Mouse (Mus musculus): Measurements from ENCODE around the gene Gm5269. TPM values are rescaled to one million over a fixed set of nuclear protein-coding genes. Genes with fewer than 3 reads are reported as not detected.

Gm5269 gene
- polyA plus RNA-seq, 1 experiment: not detected

DNA sequence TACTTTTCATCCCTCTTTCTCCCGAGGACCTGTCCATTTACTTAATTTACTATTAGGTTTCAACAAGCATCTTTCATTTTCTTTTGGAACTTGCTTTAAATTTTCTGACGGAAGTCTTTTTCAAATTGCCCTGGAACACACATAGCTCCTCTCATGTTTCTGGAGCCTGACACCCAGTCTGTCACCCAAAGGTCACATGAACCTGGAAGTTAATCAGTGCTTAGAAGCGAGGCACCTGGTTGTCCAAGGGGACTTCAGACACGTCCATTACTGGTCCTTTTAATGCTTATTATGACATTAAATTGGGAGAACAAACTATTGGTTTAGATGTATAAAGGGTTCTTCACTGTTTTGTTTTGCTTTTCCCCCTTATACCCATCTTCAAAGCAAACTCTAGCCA, 33.2 kb upstream of the Gm5269 start:
- H3K4me3 ChIP-seq (replicated peaks; ENCODE audit: insufficient read depth, low read depth, low read length): no peak overlapping the region
- H3K27ac ChIP-seq (ENCODE audit: insufficient read depth, low read length): no peak overlapping the region
- no peaks in the 10 kb centered on the region; the same call in 1 of the 2 replicates for H3K27me3 ChIP-seq (ENCODE audit: control insufficient read depth, insufficient read depth, low read length)
- WGBS: 84% methylated on average over 4 of the region's 4 CpGs
- TF ChIP-seq CTCF (IDR thresholded peaks at IDR 0.05; ENCODE audit: borderline replicate concordance, insufficient read depth, low read depth, low read length): no peak
- no peak for TF ChIP-seq POLR2A (IDR thresholded peaks at IDR 0.05; ENCODE audit: borderline replicate concordance, insufficient read depth, low read length)
- no peak for DNase-seq
- peaks cover 3% of the 10 kb centered on the region; the same call in 1 of the 2 replicates for H3K4me1 ChIP-seq (ENCODE audit: control insufficient read depth, insufficient read depth, low read length)

DNA sequence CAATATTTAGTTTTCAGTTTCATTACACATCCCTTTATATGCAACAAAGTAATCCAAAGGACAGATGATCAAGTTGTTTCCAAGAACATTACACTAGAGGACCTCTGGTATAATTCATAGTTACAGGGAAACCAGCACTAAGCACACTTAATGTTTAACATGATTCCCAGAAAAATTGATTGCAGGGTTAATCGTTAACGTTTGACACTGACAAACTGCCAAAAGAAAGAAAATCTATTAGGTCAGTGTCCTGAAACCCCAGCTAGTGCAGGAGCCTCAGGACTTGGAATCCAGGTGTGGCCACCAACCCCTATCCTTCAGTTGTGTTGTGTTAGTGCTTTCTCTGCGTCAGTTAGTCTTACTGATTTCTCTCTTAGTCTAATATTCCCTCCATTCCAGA, 30.6 kb upstream of the Gm5269 start:
- Histone ChIP-seq H3K4me3 (replicated peaks; ENCODE audit: insufficient read depth, low read depth, low read length) (no peak overlapping the region), H3K4me1 (ENCODE audit: control insufficient read depth, insufficient read depth, low read length) (no peaks in the 10 kb centered on the region), H3K27ac (ENCODE audit: insufficient read depth, low read length) (no peak overlapping the region), H3K27me3 (ENCODE audit: control insufficient read depth, insufficient read depth, low read length) (no peaks in the 10 kb centered on the region)
- no peak for TF ChIP-seq CTCF (IDR thresholded peaks at IDR 0.05; ENCODE audit: borderline replicate concordance, insufficient read depth, low read depth, low read length)
- no peak for TF ChIP-seq POLR2A (IDR thresholded peaks at IDR 0.05; ENCODE audit: borderline replicate concordance, insufficient read depth, low read length)
- WGBS: 90% methylated on average over 3 of the region's 3 CpGs
- no peak for DNase-seq

GRCm38 (mm10) chr1:45919752-45920151, 29.7 kb upstream of the Gm5269 start:
- TF ChIP-seq CTCF (IDR thresholded peaks at IDR 0.05; ENCODE audit: borderline replicate concordance, insufficient read depth, low read depth, low read length) (no peak), POLR2A (IDR thresholded peaks at IDR 0.05; ENCODE audit: borderline replicate concordance, insufficient read depth, low read length) (no peak)
- no peak for DNase-seq
- WGBS: 89% methylated on average over 1 of the region's 1 CpGs
- H3K27ac ChIP-seq (ENCODE audit: insufficient read depth, low read length): no peak overlapping the region
- H3K4me3 ChIP-seq (replicated peaks; ENCODE audit: insufficient read depth, low read depth, low read length): no peak overlapping the region
- no peaks in the 10 kb centered on the region for H3K4me1 ChIP-seq (ENCODE audit: control insufficient read depth, insufficient read depth, low read length)
- H3K27me3 ChIP-seq (ENCODE audit: control insufficient read depth, insufficient read depth, low read length): no peaks in the 10 kb centered on the region

- TF ChIP-seq CTCF (IDR thresholded peaks at IDR 0.05; ENCODE audit: borderline replicate concordance, insufficient read depth, low read depth, low read length) (no peak), POLR2A (IDR thresholded peaks at IDR 0.05; ENCODE audit: borderline replicate concordance, insufficient read depth, low read length) (no peak)
- Histone ChIP-seq H3K27ac (ENCODE audit: insufficient read depth, low read length) (no peak overlapping the region), H3K27me3 (ENCODE audit: control insufficient read depth, insufficient read depth, low read length) (no peaks in the 10 kb centered on the region), H3K4me1 (ENCODE audit: control insufficient read depth, insufficient read depth, low read length) (no peaks in the 10 kb centered on the region), H3K4me3 (replicated peaks; ENCODE audit: insufficient read depth, low read depth, low read length) (no peak overlapping the region)
- no peak for DNase-seq
- 93% methylated on average over 4 of the region's 4 CpGs for WGBS
These were observed 27.2 kb upstream of the Gm5269 start for GRCm38 (mm10) chr1:45917136-45917803.

DNA sequence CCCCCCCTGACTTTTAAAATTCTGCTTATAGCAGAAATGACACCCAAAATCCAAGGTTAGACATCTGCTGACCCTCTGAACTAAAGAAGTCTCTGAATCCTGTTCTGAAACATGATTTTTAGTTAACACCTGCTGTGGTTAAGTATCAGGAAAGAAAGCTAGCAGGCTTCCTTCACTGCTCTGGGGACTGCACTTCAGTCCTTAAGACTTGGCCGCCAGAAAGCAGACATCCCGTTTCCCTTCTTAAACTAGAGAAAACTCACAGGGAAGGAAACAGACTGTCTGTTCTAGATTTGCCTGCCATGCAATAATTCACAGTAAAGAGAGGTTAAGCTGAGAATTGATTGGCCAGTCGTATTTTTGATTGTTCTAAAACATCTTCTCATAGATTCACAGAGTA, 26.1 kb upstream of the Gm5269 start:
- 82% methylated on average over 3 of the region's 3 CpGs for WGBS

DNA sequence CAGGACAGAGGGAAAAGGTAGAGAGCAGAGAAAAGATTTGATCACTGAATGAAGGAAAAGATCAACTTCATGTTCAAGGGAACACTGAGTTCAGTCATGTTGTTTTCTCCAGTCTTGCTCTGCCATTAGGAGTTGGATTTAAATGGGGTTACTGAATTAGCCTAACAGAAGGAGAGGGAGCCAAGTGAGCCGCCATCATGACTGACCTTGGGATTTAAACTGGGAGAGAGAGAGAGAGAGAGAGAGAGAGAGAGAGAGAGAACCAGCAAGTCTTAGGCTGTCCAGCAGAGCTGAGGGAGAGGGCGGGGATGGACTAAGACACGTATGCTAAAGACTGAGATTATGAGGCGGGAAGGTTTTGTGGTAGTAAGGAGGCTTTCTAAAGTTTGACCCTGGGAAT, 24.2 kb upstream of the Gm5269 start:
- H3K27me3 ChIP-seq (ENCODE audit: control insufficient read depth, insufficient read depth, low read length): no peaks in the 10 kb centered on the region
- H3K4me3 ChIP-seq (replicated peaks; ENCODE audit: insufficient read depth, low read depth, low read length): no peak overlapping the region
- no peak for DNase-seq
- TF ChIP-seq CTCF (IDR thresholded peaks at IDR 0.05; ENCODE audit: borderline replicate concordance, insufficient read depth, low read depth, low read length): no peak
- no peak for TF ChIP-seq POLR2A (IDR thresholded peaks at IDR 0.05; ENCODE audit: borderline replicate concordance, insufficient read depth, low read length)
- no peak overlapping the region for H3K27ac ChIP-seq (ENCODE audit: insufficient read depth, low read length)
- WGBS: 94% methylated on average over 4 of the region's 4 CpGs
- H3K4me1 ChIP-seq (ENCODE audit: control insufficient read depth, insufficient read depth, low read length): no peaks in the 10 kb centered on the region

More for the DNA sequence above, 26.1 kb upstream of the Gm5269 start:
- DNase-seq: no peak
- Histone ChIP-seq H3K27ac (ENCODE audit: insufficient read depth, low read length) (no peak overlapping the region), H3K4me3 (replicated peaks; ENCODE audit: insufficient read depth, low read depth, low read length) (no peak overlapping the region), H3K27me3 (ENCODE audit: control insufficient read depth, insufficient read depth, low read length) (no peaks in the 10 kb centered on the region), H3K4me1 (ENCODE audit: control insufficient read depth, insufficient read depth, low read length) (no peaks in the 10 kb centered on the region)
- TF ChIP-seq CTCF (IDR thresholded peaks at IDR 0.05; ENCODE audit: borderline replicate concordance, insufficient read depth, low read depth, low read length): no peak
- TF ChIP-seq POLR2A (IDR thresholded peaks at IDR 0.05; ENCODE audit: borderline replicate concordance, insufficient read depth, low read length): no peak

DNA sequence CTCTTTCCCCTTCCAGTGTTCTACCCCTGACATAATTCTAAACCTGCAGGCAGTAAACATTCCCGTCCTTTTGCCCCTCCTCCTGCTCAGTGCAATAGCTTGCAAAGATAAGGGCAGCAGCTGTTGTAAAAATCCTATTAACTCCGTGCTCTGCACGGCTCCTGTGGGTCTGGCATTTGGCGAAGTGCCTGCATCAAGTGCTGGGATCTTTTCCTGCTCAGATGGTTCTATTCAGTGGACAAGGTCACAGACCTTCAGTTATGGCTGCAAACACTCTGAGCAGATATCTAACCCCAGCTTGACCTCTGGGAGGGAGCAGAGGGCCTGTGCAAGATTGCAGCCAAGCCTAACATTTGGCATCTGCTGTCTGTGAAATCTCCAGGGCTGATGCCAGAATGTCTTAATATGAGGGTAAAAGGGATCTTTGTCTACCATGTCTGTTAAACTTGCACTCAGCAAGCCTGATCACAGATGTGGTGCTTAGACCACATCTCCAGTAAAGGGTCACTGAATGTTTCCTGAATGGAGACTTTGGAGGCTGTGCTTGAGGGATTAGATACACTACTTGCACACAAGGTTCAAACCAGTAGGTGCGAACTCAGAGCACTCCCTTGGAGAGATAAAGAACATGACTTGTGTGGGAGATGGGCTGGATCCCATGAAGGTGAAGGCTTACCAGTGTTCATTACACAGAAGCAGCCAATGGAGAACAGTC, 15.2 kb upstream of the Gm5269 start:
- Histone ChIP-seq H3K4me3 (replicated peaks; ENCODE audit: insufficient read depth, low read depth, low read length) (no peak overlapping the region), H3K27me3 (ENCODE audit: control insufficient read depth, insufficient read depth, low read length) (no peaks in the 10 kb centered on the region), H3K27ac (ENCODE audit: insufficient read depth, low read length) (no peak overlapping the region), H3K4me1 (ENCODE audit: control insufficient read depth, insufficient read depth, low read length) (no peaks in the 10 kb centered on the region)
- WGBS: 21% methylated on average over 5 of the region's 5 CpGs
- TF ChIP-seq CTCF (IDR thresholded peaks at IDR 0.05; ENCODE audit: borderline replicate concordance, insufficient read depth, low read depth, low read length) (no peak), POLR2A (IDR thresholded peaks at IDR 0.05; ENCODE audit: borderline replicate concordance, insufficient read depth, low read length) (no peak)
- DNase-seq: peak in 1 of 2 experiments; percentile 7

DNA sequence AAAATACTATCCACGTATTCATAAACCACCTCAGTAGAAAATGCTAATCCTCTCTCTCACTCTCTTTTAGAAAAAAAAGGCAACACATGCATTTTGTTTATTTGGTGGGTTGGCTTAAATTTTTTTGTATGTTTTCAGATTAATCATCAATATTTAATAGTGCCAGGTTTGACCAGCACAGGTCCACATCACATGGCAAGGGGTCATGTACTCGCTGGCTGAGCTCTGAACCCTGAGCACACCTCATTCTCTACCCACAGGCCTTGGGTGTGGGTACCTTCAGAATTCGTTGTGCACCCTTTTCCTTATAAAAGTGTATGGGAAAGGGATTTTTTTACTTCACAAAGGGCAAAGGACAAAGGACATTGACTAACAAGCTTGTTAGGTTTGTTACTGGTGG, 14.1 kb upstream of the Gm5269 start:
- H3K4me1 ChIP-seq (ENCODE audit: control insufficient read depth, insufficient read depth, low read length): no peaks in the 10 kb centered on the region
- no peak for DNase-seq
- TF ChIP-seq CTCF (IDR thresholded peaks at IDR 0.05; ENCODE audit: borderline replicate concordance, insufficient read depth, low read depth, low read length): no peak
- TF ChIP-seq POLR2A (IDR thresholded peaks at IDR 0.05; ENCODE audit: borderline replicate concordance, insufficient read depth, low read length): no peak
- 90% methylated on average over 3 of the region's 3 CpGs for WGBS
- H3K27ac ChIP-seq (ENCODE audit: insufficient read depth, low read length): no peak overlapping the region
- no peak overlapping the region for H3K4me3 ChIP-seq (replicated peaks; ENCODE audit: insufficient read depth, low read depth, low read length)
- no peaks in the 10 kb centered on the region for H3K27me3 ChIP-seq (ENCODE audit: control insufficient read depth, insufficient read depth, low read length)
